Mouse (Mus musculus): Measurements from ENCODE around the gene Exosc2. TPM values are rescaled to one million over a fixed set of nuclear protein-coding genes. Genes with fewer than 3 reads are reported as not detected.
A peak's percentile ranks its signal among the peaks of the same experiment; 100 is the strongest.

Exosc2 gene
- polyA plus RNA-seq, 1 experiment = 24.4 TPM

DNA sequence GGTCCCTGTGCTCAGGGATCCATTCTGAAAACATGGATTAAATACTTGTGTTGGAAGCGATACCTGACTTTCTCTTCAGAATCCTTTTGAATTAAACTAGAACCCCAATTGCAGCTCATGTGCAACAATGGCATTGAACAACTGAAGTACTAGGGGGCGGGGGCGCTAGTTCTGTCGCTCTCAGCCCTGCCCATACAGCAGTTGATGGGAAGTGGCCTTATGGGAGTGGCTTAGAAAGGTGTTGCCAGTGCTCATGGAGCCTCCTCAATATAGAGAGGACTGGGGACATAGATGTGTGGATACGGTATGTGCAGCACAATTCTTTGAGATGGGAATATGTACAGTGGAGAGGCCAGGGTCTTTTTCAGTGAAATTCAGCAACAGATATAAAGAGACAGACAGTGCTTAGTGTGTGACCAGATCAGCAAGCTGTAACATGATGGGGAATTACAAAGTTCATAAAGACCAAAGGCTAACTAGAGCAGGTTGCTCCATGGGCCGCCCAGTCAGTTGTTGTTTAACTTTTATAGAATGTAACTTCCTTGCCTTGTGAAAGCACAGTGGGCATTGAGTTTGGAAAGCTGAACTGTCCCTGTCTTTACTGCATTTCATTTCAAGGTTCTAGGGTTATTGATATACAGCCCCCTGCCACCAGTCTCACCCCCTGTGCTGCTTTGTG is 48.8 kb downstream of the Exosc2 start:
- Histone ChIP-seq H3K27ac (ENCODE audit: insufficient read depth, low read length) (0 out of 2 replicates have a peak overlapping the region, but pooled peaks have one; percentile 12), H3K4me1 (ENCODE audit: control insufficient read depth, insufficient read depth, low read length) (peaks cover 6% of the 10 kb centered on the region), H3K4me3 (ENCODE audit: insufficient read depth, low read length) (no peak overlapping the region)
- TF ChIP-seq POLR2A (IDR thresholded peaks at IDR 0.05; ENCODE audit: extremely low read depth, insufficient read depth, low read length) (no peak), CTCF (IDR thresholded peaks at IDR 0.05; ENCODE audit: extremely low read depth, insufficient read depth, low read length) (no peak)

DNA sequence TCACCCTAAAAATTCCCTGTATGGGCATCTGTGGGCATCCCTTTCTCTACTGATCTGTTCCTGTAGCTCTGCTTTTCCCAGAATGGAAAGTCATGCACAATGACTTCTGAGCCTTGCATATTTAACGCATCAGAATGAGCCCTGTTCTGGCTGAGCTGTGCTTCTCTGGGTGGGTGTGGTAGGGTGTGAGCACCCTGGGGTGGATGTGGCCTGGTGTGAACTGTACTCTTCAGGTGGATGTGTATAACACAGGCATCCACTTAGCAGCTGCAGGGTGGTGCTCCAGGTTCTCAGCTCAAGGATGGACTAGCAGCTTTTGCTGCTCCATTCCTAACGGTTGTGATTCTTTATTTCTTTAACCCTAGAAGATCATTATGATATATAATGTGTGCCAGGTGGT is 49.4 kb downstream of the Exosc2 start:
- TF ChIP-seq CTCF (IDR thresholded peaks at IDR 0.05; ENCODE audit: extremely low read depth, insufficient read depth, low read length) (no peak), POLR2A (IDR thresholded peaks at IDR 0.05; ENCODE audit: extremely low read depth, insufficient read depth, low read length) (no peak)

DNA sequence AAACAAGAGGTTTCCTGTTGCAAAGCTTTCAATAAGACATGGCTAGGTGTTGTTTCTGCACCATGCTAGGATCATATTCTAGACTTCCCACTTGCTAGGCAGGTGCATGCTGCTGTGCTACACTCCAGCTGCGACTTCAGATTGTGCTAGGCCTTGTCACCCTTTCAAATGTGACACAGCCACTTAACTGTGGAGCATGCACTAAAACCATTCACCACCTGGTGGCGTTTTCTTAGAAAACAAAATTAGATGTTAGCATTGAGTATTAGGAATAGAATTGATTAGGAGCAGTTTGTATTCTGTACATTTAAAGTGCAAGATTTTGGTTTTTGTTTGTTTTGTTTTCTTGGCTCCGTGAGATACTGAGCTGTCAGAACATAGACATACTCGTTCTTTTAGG is 50.3 kb downstream of the Exosc2 start:
- H3K27ac ChIP-seq (ENCODE audit: insufficient read depth, low read length) = no peak overlapping the region
- peaks cover 6% of the 10 kb centered on the region for H3K4me1 ChIP-seq (ENCODE audit: control insufficient read depth, insufficient read depth, low read length)
- no peak overlapping the region for H3K4me3 ChIP-seq (ENCODE audit: insufficient read depth, low read length)
- TF ChIP-seq CTCF (IDR thresholded peaks at IDR 0.05; ENCODE audit: extremely low read depth, insufficient read depth, low read length) = no peak
- TF ChIP-seq POLR2A (IDR thresholded peaks at IDR 0.05; ENCODE audit: extremely low read depth, insufficient read depth, low read length) = no peak

More for the DNA sequence above, 49.4 kb downstream of the Exosc2 start:
- Histone ChIP-seq H3K4me3 (ENCODE audit: insufficient read depth, low read length) (no peak overlapping the region), H3K4me1 (ENCODE audit: control insufficient read depth, insufficient read depth, low read length) (peaks cover 6% of the 10 kb centered on the region), H3K27ac (ENCODE audit: insufficient read depth, low read length) (0 out of 2 replicates have a peak overlapping the region, but pooled peaks have one; percentile 12)

DNA sequence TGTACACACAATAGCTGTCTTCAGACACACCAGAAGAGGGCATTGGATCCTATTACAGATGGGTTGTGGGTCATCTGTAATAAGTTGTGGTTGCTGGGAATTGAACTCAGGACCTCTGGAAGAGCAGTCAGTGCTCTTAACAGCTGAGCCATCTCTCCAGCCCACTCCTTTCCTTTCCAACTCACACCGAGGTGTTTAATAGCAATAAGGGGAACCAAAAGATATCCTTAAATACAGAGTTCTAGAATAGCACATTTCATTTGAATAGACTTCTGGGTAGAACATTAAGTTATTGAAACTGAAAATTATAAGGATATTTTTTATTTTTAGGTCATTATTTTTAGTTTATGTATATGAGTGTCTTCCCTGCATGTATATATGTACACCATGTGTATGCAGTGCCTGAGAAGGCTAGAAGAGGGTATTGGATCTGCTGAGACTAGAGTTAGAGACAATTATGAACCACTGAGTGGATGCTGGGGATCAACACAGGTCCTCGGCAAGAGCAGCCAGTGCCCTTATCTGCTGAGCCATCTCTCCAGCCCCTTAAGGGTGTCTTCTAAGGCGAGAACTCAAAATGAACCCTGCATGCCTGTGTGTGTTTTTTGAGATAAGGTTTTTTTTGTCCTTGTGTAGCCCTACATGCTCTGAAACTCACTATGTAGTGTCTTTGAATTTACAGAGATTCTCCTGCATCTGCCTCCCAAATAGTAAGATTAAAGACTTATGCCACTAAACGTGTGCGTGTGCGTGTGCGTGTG is 54.4 kb downstream of the Exosc2 start:
- H3K4me1 ChIP-seq (ENCODE audit: control insufficient read depth, insufficient read depth, low read length) = peaks cover 17% of the 10 kb centered on the region
- no peak overlapping the region for H3K27ac ChIP-seq (ENCODE audit: insufficient read depth, low read length)
- H3K4me3 ChIP-seq (ENCODE audit: insufficient read depth, low read length) = no peak overlapping the region
- TF ChIP-seq POLR2A (IDR thresholded peaks at IDR 0.05; ENCODE audit: extremely low read depth, insufficient read depth, low read length) (no peak), CTCF (IDR thresholded peaks at IDR 0.05; ENCODE audit: extremely low read depth, insufficient read depth, low read length) (no peak)

DNA sequence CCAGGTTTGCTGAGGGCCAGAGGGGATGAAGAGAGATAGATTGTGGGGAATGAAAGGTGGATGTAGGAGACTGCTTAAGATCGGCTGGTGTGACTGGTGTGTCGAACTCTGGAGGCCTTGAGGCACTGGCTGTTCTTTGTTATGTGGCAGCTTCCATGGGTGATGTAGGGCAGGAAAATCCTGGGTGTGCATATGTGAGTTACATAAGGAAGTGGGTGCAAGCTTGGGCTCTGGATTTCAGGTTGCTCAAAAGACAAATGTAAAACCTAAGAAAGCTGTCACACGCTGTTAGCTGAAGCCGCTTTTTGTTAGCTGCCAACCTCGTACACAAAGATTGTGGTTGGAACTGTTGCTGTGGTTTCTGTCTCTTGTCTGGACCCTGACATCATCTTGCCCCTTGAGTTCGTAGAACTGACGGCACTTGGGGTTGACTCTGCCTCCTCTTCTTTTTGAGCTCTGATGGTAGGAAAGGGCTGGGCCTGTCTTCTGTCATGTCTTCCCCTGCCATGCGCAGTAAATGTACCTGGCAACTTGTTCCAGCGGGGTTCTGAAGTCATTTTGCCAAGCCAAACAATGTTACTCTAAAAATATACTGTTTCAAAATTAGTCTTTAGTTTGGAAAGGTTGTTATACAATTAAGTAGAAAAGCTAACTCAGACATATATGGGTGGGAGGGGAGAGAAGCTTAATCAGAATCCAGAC is 57.2 kb downstream of the Exosc2 start:
- peaks cover 13% of the 10 kb centered on the region for H3K4me1 ChIP-seq (ENCODE audit: control insufficient read depth, insufficient read depth, low read length)

DNA sequence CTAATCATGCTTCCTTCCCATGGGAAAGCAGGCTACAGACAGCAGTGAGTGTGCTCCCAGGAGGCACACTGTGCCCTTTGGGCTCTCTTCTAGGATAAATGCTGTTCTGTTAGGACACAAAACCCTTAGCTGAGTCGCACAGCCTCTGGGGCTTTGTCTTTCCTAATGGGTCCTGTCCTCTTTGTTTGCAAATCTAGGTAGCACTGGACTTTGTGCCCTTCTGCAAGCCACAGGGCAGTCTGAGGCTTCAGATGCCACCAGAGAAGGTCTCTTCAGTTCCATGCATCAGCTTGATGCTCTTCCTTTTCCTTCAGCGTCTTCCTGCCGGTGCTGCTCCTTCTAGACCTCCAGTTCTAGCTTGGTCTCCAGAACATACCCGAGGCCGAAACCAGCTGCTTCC is 60.1 kb downstream of the Exosc2 start:
- Histone ChIP-seq H3K27ac (ENCODE audit: insufficient read depth, low read length) (no peak overlapping the region), H3K4me3 (ENCODE audit: insufficient read depth, low read length) (no peak overlapping the region), H3K4me1 (ENCODE audit: control insufficient read depth, insufficient read depth, low read length) (peaks cover 13% of the 10 kb centered on the region)
- TF ChIP-seq CTCF (IDR thresholded peaks at IDR 0.05; ENCODE audit: extremely low read depth, insufficient read depth, low read length) (no peak), POLR2A (IDR thresholded peaks at IDR 0.05; ENCODE audit: extremely low read depth, insufficient read depth, low read length) (no peak)

More for the DNA sequence above, 57.2 kb downstream of the Exosc2 start:
- TF ChIP-seq CTCF (IDR thresholded peaks at IDR 0.05; ENCODE audit: extremely low read depth, insufficient read depth, low read length) (no peak), POLR2A (IDR thresholded peaks at IDR 0.05; ENCODE audit: extremely low read depth, insufficient read depth, low read length) (no peak)
- H3K4me3 ChIP-seq (ENCODE audit: insufficient read depth, low read length) = no peak overlapping the region
- H3K27ac ChIP-seq (ENCODE audit: insufficient read depth, low read length) = peak overlapping the region; percentile 49

Other genes with a start within 250 kb of the Exosc2 start
- gene Ass1, start 200.5 kb upstream of the Exosc2 start, polyA plus RNA-seq (2012; rRNA removed) = 37.1 and 39.2 TPM in 2 replicates
- gene Fubp3, start 98.1 kb upstream of the Exosc2 start, polyA plus RNA-seq (2012; rRNA removed) = 35.1 and 39.2 TPM in 2 replicates
- gene Prdm12, start 30.7 kb upstream of the Exosc2 start, polyA plus RNA-seq (2012; rRNA removed) = 0.17 TPM in 2 replicates
- gene Abl1, start 17.7 kb downstream of the Exosc2 start, polyA plus RNA-seq (2012; rRNA removed) = 38.4 and 39.9 TPM in 2 replicates
- gene Qrfp, start 139.9 kb downstream of the Exosc2 start, polyA plus RNA-seq (2012; rRNA removed) = not detected in 2 replicates
- 4.9 and 11.4 TPM in 2 replicates for gene Fibcd1, start 175.3 kb downstream of the Exosc2 start, polyA plus RNA-seq (2012; rRNA removed)
- gene Lamc3, start 216.6 kb downstream of the Exosc2 start, polyA plus RNA-seq (2012; rRNA removed) = 3.9 and 4.3 TPM in 2 replicates

Measured in cortical plate, adult 2 months (tissue).